Mouse (Mus musculus) right cerebral cortex, adult 2 months (tissue): Measurements from ENCODE around the gene Gadd45b.
A peak's percentile ranks its signal among the peaks of the same experiment; 100 is the strongest.

Experiments
- DNase-seq, 2 experiments: peaks; one replicate each; pipeline ENCODE4 v3.0.0; 2021 to 2022; ENCODE audit warnings: low spot score in 2 of 2

Gadd45b gene

GRCm38 (mm10) chr10:80929299-80930226, at the start of gene Gadd45b:
Gene Gadd45b, plus strand, starts transcription at chr10:80930073.
- peak; percentile 96 to 98 for DNase-seq

GRCm38 (mm10) chr10:80880131-80880641, 49.7 kb upstream of the Gadd45b start:
- peak; percentile 48 to 71 for DNase-seq

- DNase-seq: no peak
Measured at GRCm38 (mm10) chr10:80880901-80881300, 49.0 kb upstream of the Gadd45b start.

GRCm38 (mm10) chr10:80881301-80881700, 48.6 kb upstream of the Gadd45b start:
- peak; percentile 60 to 67 for DNase-seq

- no peak for DNase-seq
Measured at GRCm38 (mm10) chr10:80887181-80887580, 42.7 kb upstream of the Gadd45b start.

- no peak for DNase-seq
Measured at GRCm38 (mm10) chr10:80895100-80895499, 34.8 kb upstream of the Gadd45b start.

- no peak for DNase-seq
Measured at GRCm38 (mm10) chr10:80895697-80896096, 34.2 kb upstream of the Gadd45b start.

- DNase-seq: no peak
Measured at GRCm38 (mm10) chr10:80896581-80897485, 33.0 kb upstream of the Gadd45b start.

- DNase-seq: peak; percentile 77
Measured at GRCm38 (mm10) chr10:80897861-80898510, 31.9 kb upstream of the Gadd45b start.

- no peak for DNase-seq
Measured at GRCm38 (mm10) chr10:80899074-80899473, 30.8 kb upstream of the Gadd45b start.

GRCm38 (mm10) chr10:80899591-80900317, 30.1 kb upstream of the Gadd45b start:
- no peak for DNase-seq

- peak; percentile 100 for DNase-seq
Measured at GRCm38 (mm10) chr10:80900318-80901247, 29.3 kb upstream of the Gadd45b start, which contains the start of gene Timm13. Gene Timm13, minus strand, starts transcription at chr10:80900969.

GRCm38 (mm10) chr10:80901409-80902272, 28.2 kb upstream of the Gadd45b start:
- DNase-seq: no peak

GRCm38 (mm10) chr10:80902273-80902940, 27.5 kb upstream of the Gadd45b start:
- DNase-seq: no peak

GRCm38 (mm10) chr10:80903282-80903681, 26.6 kb upstream of the Gadd45b start:
- no peak for DNase-seq

GRCm38 (mm10) chr10:80904004-80904693, 25.7 kb upstream of the Gadd45b start:
- DNase-seq: no peak

GRCm38 (mm10) chr10:80904709-80905108, 25.2 kb upstream of the Gadd45b start:
- DNase-seq: no peak
